Comparison of ENCODE assay signal across 15 mouse cellular contexts in the genomic region with DNA sequence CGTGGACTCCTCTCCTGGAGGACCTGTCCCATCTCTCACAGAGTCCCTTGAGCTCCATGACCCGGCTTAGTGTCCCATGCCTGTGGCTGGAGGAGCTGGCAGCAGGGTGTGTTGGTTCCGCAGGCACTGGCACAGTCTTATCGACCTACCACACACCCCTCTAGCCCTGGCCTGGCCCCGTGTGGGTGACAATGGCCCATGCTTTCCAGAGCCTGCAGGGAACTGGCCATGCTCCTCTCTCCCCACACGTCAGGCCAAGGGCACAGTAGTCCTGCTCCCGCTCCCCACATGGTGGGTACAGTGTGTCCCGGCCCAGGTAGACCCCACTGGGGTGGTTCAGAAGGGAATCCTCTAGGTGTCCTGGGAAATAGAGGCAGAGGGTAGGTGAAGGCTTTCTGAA. TPM values are rescaled to one million over a fixed set of nuclear protein-coding genes. Genes with fewer than 3 reads are reported as not detected.
DNase-seq lines count a peak whose midpoint lies in the region; ATAC-seq lines count a peak whose summit lies in the region.
"Had no signal": no experiment of that assay in that cellular context is flagged by ENCODE, and none has a peak within 500 bp of the region (broad histone marks: within the 10 kb centered on the region; RNA-seq: fewer than 3 reads in every experiment).

No protein-coding gene starts in this region.

- 91% methylated on average over 8 of the region's 8 CpGs for WGBS in hindbrain, embryonic 12.5 days
- 90% methylated on average over 8 of the region's 8 CpGs for WGBS in hindbrain, embryonic 14.5 days
- 46% methylated on average over 8 of the region's 8 CpGs for WGBS in liver, embryonic 16.5 days (ENCODE audit: insufficient replicate concordance)
- WGBS in forebrain, embryonic 16.5 days: 95% methylated on average over 8 of the region's 8 CpGs

- H3K36me3 ChIP-seq in hindbrain, embryonic 12.5 days: peaks cover 15% of the 10 kb centered on the region
- peaks cover 8% of the 10 kb centered on the region; the same call in 1 of the 2 replicates for H3K36me3 ChIP-seq in hindbrain, embryonic 14.5 days (replicated peaks; ENCODE audit: control insufficient read depth, insufficient read depth)
- H3K36me3 ChIP-seq in liver, embryonic 16.5 days (ENCODE audit: control insufficient read depth, insufficient read depth): no peaks in the 10 kb centered on the region
- H3K36me3 ChIP-seq in forebrain, embryonic 16.5 days (ENCODE audit: control insufficient read depth, insufficient read depth): no peaks in the 10 kb centered on the region
- H3K36me3 ChIP-seq: forebrain, embryonic 15.5 days; hindbrain, embryonic 15.5 days; limb, embryonic 13.5 days; lung, embryonic 15.5 days had no signal

- H3K4me2 ChIP-seq in hindbrain, embryonic 12.5 days (replicated peaks): no peak overlapping the region
- H3K4me2 ChIP-seq in hindbrain, embryonic 14.5 days (replicated peaks): no peak overlapping the region
- peak overlapping the region; percentile 63 for H3K4me2 ChIP-seq in liver, embryonic 16.5 days (ENCODE audit: low read depth, low read length)
- H3K4me2 ChIP-seq in forebrain, embryonic 16.5 days (ENCODE audit: low read length): no peak overlapping the region
- H3K4me2 ChIP-seq: forebrain, embryonic 15.5 days; hindbrain, embryonic 15.5 days; limb, embryonic 13.5 days; lung, embryonic 15.5 days; midbrain, embryonic 13.5 days had no signal

- H3K9ac ChIP-seq in hindbrain, embryonic 12.5 days: 0 out of 2 replicates have a peak overlapping the region, but pooled peaks have one; percentile 35
- no peak overlapping the region for H3K9ac ChIP-seq in hindbrain, embryonic 14.5 days
- peak overlapping the region; percentile 39 for H3K9ac ChIP-seq in liver, embryonic 16.5 days (ENCODE audit: low read depth, low read length)
- no peak overlapping the region for H3K9ac ChIP-seq in forebrain, embryonic 16.5 days (replicated peaks; ENCODE audit: low read depth, low read length)
- H3K9ac ChIP-seq: forebrain, embryonic 15.5 days; hindbrain, embryonic 15.5 days; limb, embryonic 13.5 days; lung, embryonic 15.5 days; midbrain, embryonic 13.5 days had no signal

- DNase-seq in hindbrain, embryonic 14.5 days (ENCODE audit: low spot score): no peak
- peak; percentile 52 to 72 for DNase-seq in spleen, postnatal 36 days (ENCODE audit: low spot score in 2 of 2)
- no peak for DNase-seq in left cerebral cortex, postnatal 36 days (ENCODE audit: low spot score in 2 of 2)
- DNase-seq in urinary bladder, postnatal 14 days (ENCODE audit: low spot score): no peak

- no peak overlapping the region for H3K4me3 ChIP-seq in hindbrain, embryonic 12.5 days
- H3K4me3 ChIP-seq in hindbrain, embryonic 14.5 days (replicated peaks; ENCODE audit: low read length): no peak overlapping the region
- H3K4me3 ChIP-seq in liver, embryonic 16.5 days (ENCODE audit: low read depth, low read length): peak overlapping the region; percentile 28; the same call in 1 of the 2 replicates
- no peak overlapping the region for H3K4me3 ChIP-seq in forebrain, embryonic 16.5 days (replicated peaks; ENCODE audit: low read length)
- H3K4me3 ChIP-seq: forebrain, embryonic 15.5 days; heart, embryonic 10.5 days; hindbrain, embryonic 15.5 days; limb, embryonic 13.5 days; lung, embryonic 15.5 days; midbrain, embryonic 13.5 days had no signal

- no peaks in the 10 kb centered on the region for H3K9me3 ChIP-seq in hindbrain, embryonic 12.5 days (replicated peaks)
- H3K9me3 ChIP-seq in hindbrain, embryonic 14.5 days (ENCODE audit: control insufficient read depth, low read length): no peaks in the 10 kb centered on the region
- no peaks in the 10 kb centered on the region for H3K9me3 ChIP-seq in liver, embryonic 16.5 days (replicated peaks; ENCODE audit: control insufficient read depth, low read length)
- H3K9me3 ChIP-seq in forebrain, embryonic 16.5 days (ENCODE audit: control insufficient read depth, low read length): no peaks in the 10 kb centered on the region
- H3K9me3 ChIP-seq: forebrain, embryonic 15.5 days; heart, embryonic 10.5 days; hindbrain, embryonic 15.5 days; limb, embryonic 13.5 days; lung, embryonic 15.5 days; midbrain, embryonic 13.5 days had no signal

- no peak overlapping the region for H3K27ac ChIP-seq in hindbrain, embryonic 12.5 days
- H3K27ac ChIP-seq in hindbrain, embryonic 14.5 days: no peak overlapping the region
- peak overlapping the region; percentile 59 for H3K27ac ChIP-seq in liver, embryonic 16.5 days (ENCODE audit: low read length)
- no peak overlapping the region for H3K27ac ChIP-seq in forebrain, embryonic 16.5 days (ENCODE audit: low read length)
- H3K27ac ChIP-seq: forebrain, embryonic 15.5 days; gastrocnemius, adult 2 months; heart, embryonic 10.5 days; hindbrain, embryonic 15.5 days; limb, embryonic 13.5 days; lung, embryonic 15.5 days; midbrain, embryonic 13.5 days had no signal

- ATAC-seq in hindbrain, embryonic 12.5 days (ENCODE audit: low FRiP score): no peak
- ATAC-seq in hindbrain, embryonic 14.5 days (ENCODE audit: low FRiP score): no peak
- ATAC-seq in erythroid progenitor cell, adult 5-6 weeks (replicated peaks; ENCODE audit: low FRiP score, poor library complexity, severe bottlenecking): peak; percentile 89
- peak; percentile 91 for ATAC-seq in liver, embryonic 16.5 days (ENCODE audit: low read depth)
- no peak for ATAC-seq in forebrain, embryonic 16.5 days
- ATAC-seq: forebrain, embryonic 15.5 days had no signal

- intact Hi-C loops in left cerebral cortex, postnatal 36 days (cut with DNase I): no loop called here

- no peaks in the 10 kb centered on the region for H3K27me3 ChIP-seq in hindbrain, embryonic 12.5 days
- H3K27me3 ChIP-seq in hindbrain, embryonic 14.5 days (ENCODE audit: control insufficient read depth, insufficient read depth, low read length): no peaks in the 10 kb centered on the region
- no peaks in the 10 kb centered on the region for H3K27me3 ChIP-seq in liver, embryonic 16.5 days (ENCODE audit: control insufficient read depth, insufficient read depth, low read depth, low read length)
- no peaks in the 10 kb centered on the region for H3K27me3 ChIP-seq in forebrain, embryonic 16.5 days (replicated peaks; ENCODE audit: control insufficient read depth, insufficient read depth, low read length)
- H3K27me3 ChIP-seq: forebrain, embryonic 15.5 days; hindbrain, embryonic 15.5 days; limb, embryonic 13.5 days; lung, embryonic 15.5 days; midbrain, embryonic 13.5 days had no signal

- H3K4me1 ChIP-seq in hindbrain, embryonic 12.5 days: peaks cover 3% of the 10 kb centered on the region; the same call in 1 of the 2 replicates
- H3K4me1 ChIP-seq in hindbrain, embryonic 14.5 days (replicated peaks; ENCODE audit: control insufficient read depth, insufficient read depth, low read length): no peaks in the 10 kb centered on the region
- peaks cover 33% of the 10 kb centered on the region for H3K4me1 ChIP-seq in liver, embryonic 16.5 days (ENCODE audit: control insufficient read depth, low read depth, low read length)
- H3K4me1 ChIP-seq in forebrain, embryonic 16.5 days (replicated peaks; ENCODE audit: control insufficient read depth, insufficient read depth, low read length): no peaks in the 10 kb centered on the region
- H3K4me1 ChIP-seq: forebrain, embryonic 15.5 days; hindbrain, embryonic 15.5 days; limb, embryonic 13.5 days; midbrain, embryonic 13.5 days had no signal

RNA-seq across cellular contexts. Expression of gene Ttll12, which starts 11.7 kb away (rescaled TPM):
- 44.3 and 45.1 TPM in 2 replicates for polyA plus RNA-seq in hindbrain, embryonic 12.5 days (2016; fragmentation: Nextera tagmentation; extraction: Ambion mirVana)
- 43.1 and 44.4 TPM in 2 replicates for polyA plus RNA-seq in hindbrain, embryonic 14.5 days (2014; fragmentation: Nextera tagmentation; extraction: Ambion mirVana)
- 48.6 and 55.5 TPM in 2 replicates for total RNA-seq in erythroid progenitor cell, adult 5-6 weeks (2015; ENCODE audit: low replicate concordance)
- 42.6 and 47.1 TPM in 2 replicates for total RNA-seq in erythroid progenitor cell, adult 5-6 weeks (2017; ENCODE audit: low replicate concordance)
- polyA plus RNA-seq in liver, embryonic 16.5 days (2015; fragmentation: Nextera tagmentation; extraction: Ambion mirVana): 31.8 and 33.2 TPM in 2 replicates
- total RNA-seq in left cerebral cortex, postnatal 36 days (2021): 10 to 100 TPM; 11.7 to 13.8 TPM
- 47.6 and 49.6 TPM in 2 replicates for polyA plus RNA-seq in forebrain, embryonic 16.5 days (2015; fragmentation: Nextera tagmentation; extraction: Ambion mirVana)

RNA-seq across cellular contexts. Expression of gene Mcat, which starts 43.1 kb away (rescaled TPM):
- 38.9 and 40.7 TPM in 2 replicates for polyA plus RNA-seq in hindbrain, embryonic 12.5 days (2016; fragmentation: Nextera tagmentation; extraction: Ambion mirVana)
- polyA plus RNA-seq in hindbrain, embryonic 14.5 days (2014; fragmentation: Nextera tagmentation; extraction: Ambion mirVana): 33.2 and 37.6 TPM in 2 replicates
- total RNA-seq in erythroid progenitor cell, adult 5-6 weeks (2015; ENCODE audit: low replicate concordance): 3.4 and 7.9 TPM in 2 replicates
- total RNA-seq in erythroid progenitor cell, adult 5-6 weeks (2017; ENCODE audit: low replicate concordance): 2.8 and 13.2 TPM in 2 replicates
- polyA plus RNA-seq in liver, embryonic 16.5 days (2015; fragmentation: Nextera tagmentation; extraction: Ambion mirVana): 12.0 and 13.1 TPM in 2 replicates
- 10 to 100 TPM; 27.5 to 33.5 TPM for total RNA-seq in left cerebral cortex, postnatal 36 days (2021)
- polyA plus RNA-seq in forebrain, embryonic 16.5 days (2015; fragmentation: Nextera tagmentation; extraction: Ambion mirVana): 34.3 and 34.7 TPM in 2 replicates

RNA-seq across cellular contexts. Expression of gene Tspo, which starts 43.3 kb away (rescaled TPM):
- 19.5 and 21.9 TPM in 2 replicates for polyA plus RNA-seq in hindbrain, embryonic 12.5 days (2016; fragmentation: Nextera tagmentation; extraction: Ambion mirVana)
- polyA plus RNA-seq in hindbrain, embryonic 14.5 days (2014; fragmentation: Nextera tagmentation; extraction: Ambion mirVana): 10.0 and 12.2 TPM in 2 replicates
- total RNA-seq in erythroid progenitor cell, adult 5-6 weeks (2015; ENCODE audit: low replicate concordance): 133 TPM in 2 replicates
- total RNA-seq in erythroid progenitor cell, adult 5-6 weeks (2017; ENCODE audit: low replicate concordance): 92.7 and 104 TPM in 2 replicates
- 179 and 184 TPM in 2 replicates for polyA plus RNA-seq in liver, embryonic 16.5 days (2015; fragmentation: Nextera tagmentation; extraction: Ambion mirVana)
- 1 to 10 TPM; 4.5 to 5.7 TPM for total RNA-seq in left cerebral cortex, postnatal 36 days (2021)
- polyA plus RNA-seq in forebrain, embryonic 16.5 days (2015; fragmentation: Nextera tagmentation; extraction: Ambion mirVana): 10.1 and 10.6 TPM in 2 replicates

Comparison
In these comparisons a context has a peak if more than half of its experiments do, and no peak if none do; other contexts are left out.
1. H3K9ac ChIP-seq: peak in hindbrain, embryonic 12.5 days (single experiment) and liver, embryonic 16.5 days (single experiment); none in hindbrain, embryonic 14.5 days (single experiment) and forebrain, embryonic 16.5 days (single experiment).
2. ATAC-seq: peak in erythroid progenitor cell, adult 5-6 weeks (single experiment) and liver, embryonic 16.5 days (single experiment); none in hindbrain, embryonic 12.5 days (single experiment), hindbrain, embryonic 14.5 days (single experiment) and forebrain, embryonic 16.5 days (single experiment).
3. DNase-seq: peak in spleen, postnatal 36 days (2 of 2); none in hindbrain, embryonic 14.5 days (single experiment), left cerebral cortex, postnatal 36 days (0 of 2) and urinary bladder, postnatal 14 days (single experiment).